Mouse (Mus musculus): Measurements from ENCODE around the gene Tk1.
"Not testable (repeated sequence)": the region's sequence is repeated elsewhere in the genome, so short reads cannot be mapped to it uniquely, and the experiment has no call there.

The Tk1 gene

DNA sequence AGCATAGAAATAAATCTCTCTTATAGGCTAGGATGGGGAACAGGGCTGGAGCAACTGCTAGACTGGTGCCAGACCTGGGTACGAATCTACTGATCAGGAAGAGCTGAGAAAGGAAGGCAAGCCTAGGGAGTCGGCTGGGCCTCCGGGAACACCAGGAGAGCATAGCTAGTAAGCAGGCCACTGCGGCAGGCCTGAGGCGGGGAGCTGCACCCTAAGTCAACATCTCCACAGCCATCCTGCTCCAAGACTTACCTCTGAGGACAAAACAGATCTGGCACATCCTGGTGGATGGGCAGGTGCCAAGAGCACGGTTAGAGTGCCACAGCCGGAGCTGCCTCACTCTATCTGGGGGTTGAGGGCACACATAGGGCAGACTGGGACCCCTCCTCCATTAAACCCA is 5.7 kb downstream of the Tk1 start:
- no peak for DNase-seq

DNA sequence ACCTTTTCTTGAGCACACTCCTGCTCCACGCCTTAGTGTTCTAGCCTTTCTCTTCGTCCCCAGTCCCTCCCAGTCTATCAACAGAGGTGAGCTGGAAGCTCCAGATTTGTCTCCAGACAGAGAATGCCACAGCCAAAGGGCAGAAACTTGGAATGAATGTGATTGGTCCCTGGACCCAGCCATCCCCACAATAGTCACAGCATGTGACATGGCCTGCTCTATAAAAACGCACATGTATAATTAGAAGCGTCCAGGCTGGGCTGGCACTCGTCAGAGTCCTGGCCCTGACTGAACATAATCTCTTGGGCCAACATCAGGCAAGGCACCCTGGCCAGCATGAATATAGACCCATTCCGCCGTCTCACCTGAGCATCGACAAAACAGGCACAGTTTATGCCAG is 6.8 kb downstream of the Tk1 start:
- no peak for DNase-seq

DNA sequence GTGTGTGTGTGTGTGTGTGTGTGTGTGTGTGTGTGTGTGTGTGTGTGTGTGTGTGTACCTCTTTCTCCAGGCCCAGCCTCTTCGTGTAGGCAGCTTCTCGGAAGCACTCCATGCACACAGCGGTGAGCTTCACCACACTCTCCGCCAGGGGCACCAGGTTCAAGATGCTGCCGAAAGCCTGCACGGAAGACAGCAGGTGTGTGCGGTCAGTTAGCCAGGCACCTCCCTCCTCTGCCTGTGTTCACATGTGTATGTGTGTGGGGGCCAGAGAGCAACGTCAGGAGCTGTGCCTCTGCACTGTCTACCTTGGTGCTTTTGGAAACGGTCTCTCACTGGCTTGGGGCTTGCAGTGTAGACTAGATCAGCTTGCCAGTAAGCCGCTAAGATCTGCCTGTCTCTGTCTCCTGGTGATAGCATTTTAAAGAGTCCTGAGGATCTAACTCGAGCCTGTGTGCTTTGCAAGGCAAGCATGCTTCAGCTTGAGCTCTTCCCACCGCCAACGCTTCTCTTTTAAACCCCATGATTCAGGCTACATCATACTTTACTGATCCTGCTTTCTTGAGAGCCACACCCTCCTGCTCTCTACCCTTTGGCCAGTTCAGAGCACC is 9.4 kb downstream of the Tk1 start:
- DNase-seq = no peak

DNA sequence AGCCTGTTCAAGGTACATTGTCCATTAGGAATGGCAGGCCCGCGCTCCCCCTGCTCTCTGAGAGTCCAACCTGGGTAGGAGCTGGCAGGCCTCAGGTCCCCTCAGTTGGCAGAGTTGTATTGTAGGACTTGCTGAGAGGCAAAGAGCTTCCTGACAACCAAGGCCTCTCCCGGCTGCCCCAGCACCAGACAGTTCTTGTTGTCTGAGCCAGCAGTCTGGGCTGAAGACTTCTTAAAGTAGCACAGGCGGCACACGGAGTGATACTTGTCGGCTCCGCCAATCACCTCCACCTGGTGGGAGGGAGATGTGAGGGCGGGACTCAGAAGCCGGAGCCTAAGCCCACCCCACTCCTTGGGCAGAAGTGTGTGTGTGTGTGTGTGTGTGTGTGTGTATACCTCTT is 10.0 kb downstream of the Tk1 start:
- not testable (repeated sequence) for DNase-seq

DNA sequence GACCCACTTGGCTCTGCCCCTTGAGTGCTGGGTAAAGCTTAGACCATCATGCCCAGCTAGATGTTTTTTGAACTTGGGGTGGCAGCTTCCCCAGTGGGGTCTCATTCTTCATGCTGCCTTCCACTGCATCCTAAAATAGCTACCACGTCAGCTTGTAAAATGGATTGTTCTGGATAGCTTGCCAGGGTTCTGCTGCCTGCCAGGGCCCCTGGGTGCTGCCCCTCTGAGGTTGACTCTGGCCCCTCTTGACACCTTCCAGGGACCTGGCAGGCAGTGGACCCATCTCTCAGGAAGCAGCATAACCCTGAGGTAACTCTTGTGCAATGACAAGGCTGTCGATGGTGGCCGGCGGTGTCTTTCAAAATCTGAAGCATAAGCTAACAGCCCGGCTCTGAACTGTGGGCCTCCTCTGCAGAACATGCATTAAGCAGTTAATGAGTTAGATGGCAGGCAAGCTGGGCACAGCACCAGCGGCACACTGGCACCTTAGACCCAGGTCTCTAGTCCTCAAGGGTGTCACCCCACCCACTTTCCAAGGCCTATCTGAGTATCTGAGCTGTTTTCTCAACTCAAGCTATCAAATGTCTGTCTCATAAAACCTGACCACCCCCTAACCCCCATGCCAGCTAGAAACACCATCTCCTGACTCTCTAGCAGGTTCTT is 11.1 kb downstream of the Tk1 start:
- DNase-seq = no peak

- peak; percentile 22 to 56 for DNase-seq
These were observed 12.0 kb downstream of the Tk1 start for GRCm38 (mm10) chr11:117813867-117814266.

DNA sequence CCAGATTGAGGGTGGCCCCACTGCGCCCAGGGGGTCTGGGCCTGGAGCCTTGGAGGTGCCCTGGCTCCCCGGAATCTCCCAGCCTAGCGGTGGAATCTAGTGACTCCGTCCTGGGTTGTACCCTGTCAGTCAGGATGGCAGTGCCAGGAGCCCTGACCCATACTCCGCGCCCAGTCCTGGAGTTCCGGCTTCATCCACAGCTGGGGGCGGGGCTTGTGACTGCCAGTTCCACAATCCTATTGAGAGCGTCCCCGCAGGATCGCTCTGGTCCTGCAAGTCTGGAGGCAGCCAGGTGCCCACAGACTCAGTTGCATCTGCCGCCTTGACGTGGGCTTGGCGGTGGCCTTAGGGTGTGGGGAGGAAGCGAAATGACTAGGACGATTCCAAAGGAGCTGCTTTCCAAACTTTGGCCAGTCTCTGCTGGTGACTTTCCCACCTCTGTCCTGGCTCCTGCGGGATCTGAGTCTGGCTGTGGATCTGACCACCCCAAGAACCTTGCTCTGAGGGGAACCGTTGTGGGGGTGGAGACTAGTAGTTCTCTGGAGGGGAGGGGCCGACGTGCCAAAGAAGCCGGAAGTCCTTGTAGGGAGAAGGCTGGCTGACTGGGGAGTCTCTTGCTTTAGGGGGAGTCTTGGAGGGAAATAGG is 15.4 kb downstream of the Tk1 start:
- peak; percentile 91 to 95 for DNase-seq

GRCm38 (mm10) chr11:117809407-117810311 is 16.2 kb downstream of the Tk1 start, which contains the start of the genes Gm20708 and Syngr2:
Gene Gm20708 (plus strand): TSS chr11:117809668.
Gene Syngr2 (plus strand): TSS chr11:117809668.
- peak; percentile 79 to 81 for DNase-seq

DNA sequence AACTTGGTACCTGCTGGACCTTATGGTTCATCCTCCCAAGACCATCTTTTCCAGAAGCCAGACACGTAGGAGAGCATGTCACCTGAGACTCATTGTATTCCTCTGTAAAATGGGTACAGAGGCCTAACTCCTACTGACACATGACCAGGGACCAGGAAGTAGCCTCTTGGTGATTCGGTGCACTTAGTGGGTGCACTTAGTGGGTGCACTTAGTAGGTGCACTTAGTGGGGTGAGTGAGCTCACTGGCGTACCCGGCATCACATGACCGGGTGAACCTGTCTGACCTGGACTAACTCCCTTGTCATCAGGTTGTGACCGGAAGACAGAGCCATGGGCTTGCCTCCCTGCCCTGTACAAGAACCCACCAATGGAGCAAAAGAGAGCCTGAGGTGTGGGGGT is 19.1 kb downstream of the Tk1 start:
- DNase-seq = no peak

- DNase-seq = no peak
These were observed 22.7 kb downstream of the Tk1 start for GRCm38 (mm10) chr11:117803166-117803688.

- DNase-seq = no peak
These were observed 24.2 kb downstream of the Tk1 start for GRCm38 (mm10) chr11:117801650-117802049.

- DNase-seq = no peak
These were observed 25.9 kb downstream of the Tk1 start for GRCm38 (mm10) chr11:117800038-117800437.

DNA sequence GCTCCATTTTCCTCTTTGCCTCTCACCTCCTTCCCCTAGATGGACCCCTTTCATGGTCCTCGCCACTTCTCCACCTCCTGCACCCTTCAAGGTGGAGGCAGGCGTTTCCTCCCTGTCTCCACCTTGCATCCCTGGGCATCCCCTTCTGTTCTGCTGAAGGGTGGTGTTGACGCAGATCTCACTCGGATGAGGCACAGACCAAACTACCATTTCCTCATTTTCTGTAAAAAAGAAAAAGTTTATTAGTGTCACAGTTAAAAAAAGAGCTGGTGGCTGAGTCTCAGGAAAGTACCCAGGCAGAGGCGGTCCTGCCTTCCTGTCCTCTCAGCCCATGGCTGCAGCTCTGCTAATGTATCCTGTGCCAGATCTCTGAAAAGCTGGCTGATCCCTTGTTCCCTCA is 26.7 kb downstream of the Tk1 start:
- no peak for DNase-seq

GRCm38 (mm10) chr11:117798160-117798541 is 27.7 kb downstream of the Tk1 start:
- no peak for DNase-seq

DNA sequence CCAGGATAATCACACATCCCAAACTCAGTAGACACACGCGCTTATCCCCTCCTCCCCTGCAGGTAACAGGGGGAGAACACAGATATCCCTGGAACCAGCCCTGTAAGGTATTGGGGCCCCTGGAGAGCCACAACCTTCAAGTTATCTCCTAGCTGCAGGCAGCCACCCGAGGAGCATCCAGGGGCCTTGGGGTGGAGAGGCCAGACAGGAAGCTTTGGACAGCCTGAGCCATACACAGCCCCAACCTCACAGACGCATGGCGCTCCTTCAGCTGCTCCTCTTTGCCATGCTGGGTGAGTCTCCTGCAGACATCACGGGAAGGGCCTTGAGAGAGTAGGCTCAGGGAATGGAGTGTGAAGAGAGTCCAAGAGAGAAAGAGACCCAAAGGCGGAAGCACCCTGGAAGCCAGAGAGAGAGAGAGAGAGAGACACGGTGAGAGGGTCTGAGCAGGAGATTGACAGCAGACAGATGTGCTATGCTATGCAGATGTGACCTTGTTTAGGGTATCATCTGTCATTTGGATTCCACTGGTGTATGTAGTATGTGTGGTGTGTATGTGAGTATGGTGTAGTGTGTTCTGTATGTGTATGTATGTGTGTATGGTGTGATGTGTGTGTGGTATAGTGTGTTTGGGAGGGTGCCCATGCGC is 28.3 kb downstream of the Tk1 start, which contains the start of gene 6030468B19Rik:
Gene 6030468B19Rik (plus strand): TSS at position 150 of the 649 bp plus-strand sequence.
- DNase-seq = no peak

GRCm38 (mm10) chr11:117796954-117797353 is 28.9 kb downstream of the Tk1 start:
- no peak for DNase-seq

DNA sequence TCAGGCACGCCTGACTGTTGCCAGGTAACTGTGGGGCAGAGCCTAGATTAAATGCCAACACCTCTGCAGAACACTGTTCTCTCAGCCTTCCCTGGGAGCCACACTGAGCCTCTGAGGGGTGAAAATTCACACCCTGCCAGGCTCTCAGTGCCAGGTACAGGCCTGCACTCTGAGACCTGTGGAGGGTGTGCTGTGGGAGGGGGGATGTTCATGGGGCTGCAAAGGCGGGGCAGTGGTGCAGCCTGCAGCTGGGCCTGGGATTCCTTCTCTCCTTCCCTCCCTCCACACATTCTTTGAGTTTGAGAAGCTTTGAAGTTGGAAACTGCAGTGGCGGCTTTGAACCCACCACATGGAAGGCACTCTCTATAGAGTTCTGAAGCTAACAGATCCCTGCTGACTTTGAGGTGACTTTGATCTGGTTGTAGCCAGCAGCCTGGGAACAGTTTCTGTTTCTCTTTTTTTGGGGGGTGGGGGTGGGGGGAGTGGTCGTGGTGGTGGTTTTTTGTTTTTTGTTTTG is 31.8 kb downstream of the Tk1 start:
- DNase-seq = no peak

- peak; percentile 93 to 95 for DNase-seq
These were observed 33.5 kb downstream of the Tk1 start for GRCm38 (mm10) chr11:117792281-117792888.

- no peak for DNase-seq
These were observed 34.5 kb downstream of the Tk1 start for GRCm38 (mm10) chr11:117791441-117791761.

- DNase-seq = peak; percentile 50 to 70
These were observed 35.0 kb downstream of the Tk1 start for GRCm38 (mm10) chr11:117790703-117791440.

DNA sequence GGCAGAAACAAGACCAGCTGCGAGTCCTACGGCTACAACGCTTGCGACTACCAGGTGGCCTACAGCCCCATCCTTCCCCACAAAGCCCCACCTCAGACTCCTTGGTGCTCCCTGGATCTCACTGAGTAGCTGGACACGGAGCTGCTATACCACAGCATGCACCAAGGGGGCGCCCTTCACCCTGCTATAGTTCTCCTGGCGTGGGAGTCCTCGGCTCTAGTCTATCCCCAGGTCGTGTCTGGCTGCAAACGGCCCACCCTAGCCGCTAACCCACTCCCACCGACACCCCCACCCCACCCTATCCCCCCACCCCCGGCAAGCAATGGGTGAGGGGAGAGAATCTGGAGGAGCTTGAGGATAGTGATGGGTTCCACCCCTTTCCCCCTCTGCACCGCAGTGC is 35.6 kb downstream of the Tk1 start:
- DNase-seq = peak; percentile 76 to 78

All from lung, adult 18-20 months (tissue).